Mouse (Mus musculus) thymus, adult 2 months (tissue): ENCODE measurements around the gene Hs1bp3. TPM values are rescaled to one million over a fixed set of nuclear protein-coding genes. Genes with fewer than 3 reads are reported as not detected.

Source experiments
- DNase-seq: peaks from one replicate; pipeline ENCODE4 v3.0.0; 2021
- H3K27ac ChIP-seq: fragments of 200-500 bp; 2 replicates; pipeline ENCODE4 v1.5.1; 2012; ENCODE audit warnings: low read length, control low read depth; ENCODE audit not compliant: control insufficient read depth, insufficient read depth
- H3K27me3 ChIP-seq: fragments of 200-500 bp; 2 replicates; pipeline ENCODE4 v1.6.1; 2012; ENCODE audit warnings: mild to moderate bottlenecking, low read length, moderate library complexity, mixed read lengths; ENCODE audit not compliant: control insufficient read depth, insufficient read depth
- H3K36me3 ChIP-seq: fragments of 200-500 bp; 2 replicates; pipeline ENCODE4 v1.6.1; 2012; ENCODE audit warnings: mild to moderate bottlenecking, low read length, moderate library complexity; ENCODE audit not compliant: control insufficient read depth, insufficient read depth
- H3K4me1 ChIP-seq: fragments of 200-500 bp; replicated peaks from 2 replicates; pipeline ENCODE4 v1.6.1; 2012; ENCODE audit warnings: low read length; ENCODE audit not compliant: control insufficient read depth, insufficient read depth
- H3K4me3 ChIP-seq: fragments of 200-500 bp; 2 replicates; pipeline ENCODE4 v1.5.1; 2012; ENCODE audit warnings: mild to moderate bottlenecking, low read length, control low read depth, moderate library complexity; ENCODE audit not compliant: control insufficient read depth, insufficient read depth
- CTCF ChIP-seq: fragments of 200-500 bp; IDR thresholded peaks from 2 replicates; pipeline ENCODE4 v1.5.1; 2012; ENCODE audit warnings: mild to moderate bottlenecking, control low read depth, low read length, moderate library complexity, borderline replicate concordance; ENCODE audit not compliant: control insufficient read depth, poor library complexity, insufficient read depth; ENCODE audit errors: extremely low read depth
- POLR2A ChIP-seq: fragments of 200-500 bp; IDR thresholded peaks from 2 replicates; pipeline ENCODE4 v1.6.1; 2012; ENCODE audit warnings: mild to moderate bottlenecking, low read length, control low read depth, moderate library complexity; ENCODE audit not compliant: control insufficient read depth, poor library complexity, insufficient read depth; ENCODE audit errors: extremely low read depth
- WGBS: fragments of 180-500 bp; shearing (Covaris S2); methylation state at CpG from one replicate; pipeline ENCODE4 v1.1.7; 2018; 5-methylcytosine and 5-hydroxymethylcytosine counted together
- polyA plus RNA-seq: library from polyadenylated mRNA; depleted of rRNA; stranded (reverse); fragments of >200 nt; gene quantifications from 2 replicates; pipeline ENCODE4 v1.2.3, GENCODE M21; 2012

The Hs1bp3 gene
- polyA plus RNA-seq, 1 experiment: 14.3 TPM

- Histone ChIP-seq H3K4me3 (no peak overlapping the region), H3K36me3 (no peaks in the 10 kb centered on the region), H3K27me3 (no peaks in the 10 kb centered on the region), H3K27ac (no peak overlapping the region), H3K4me1 (no peaks in the 10 kb centered on the region)
- TF ChIP-seq CTCF (no peak), POLR2A (no peak)
- no peak for DNase-seq
- 61% methylated on average over 8 of the region's 8 CpGs for WGBS
These were observed 66.7 kb downstream of the Hs1bp3 start for GRCm38 (mm10) chr12:8379795-8380521.

- DNase-seq: no peak
- Histone ChIP-seq H3K4me3 (no peak overlapping the region), H3K27ac (no peak overlapping the region), H3K4me1 (no peaks in the 10 kb centered on the region), H3K36me3 (no peaks in the 10 kb centered on the region), H3K27me3 (no peaks in the 10 kb centered on the region)
- WGBS: 94% methylated on average over 9 of the region's 9 CpGs
- TF ChIP-seq CTCF (no peak), POLR2A (no peak)
These were observed 67.7 kb downstream of the Hs1bp3 start for GRCm38 (mm10) chr12:8380944-8381343.

- TF ChIP-seq POLR2A: no peak
- no peak for TF ChIP-seq CTCF
- H3K36me3 ChIP-seq: no peaks in the 10 kb centered on the region
- H3K27ac ChIP-seq: no peak overlapping the region
- 84% methylated on average over 2 of the region's 2 CpGs for WGBS
- H3K4me1 ChIP-seq: no peaks in the 10 kb centered on the region
- H3K4me3 ChIP-seq: no peak overlapping the region
- no peaks in the 10 kb centered on the region for H3K27me3 ChIP-seq
- DNase-seq: no peak
These were observed 68.7 kb downstream of the Hs1bp3 start for GRCm38 (mm10) chr12:8381940-8382339.

GRCm38 (mm10) chr12:8383822-8384221 lies 70.6 kb downstream of the Hs1bp3 start:
- no peak for DNase-seq
- H3K27me3 ChIP-seq: no peaks in the 10 kb centered on the region
- 91% methylated on average over 6 of the region's 6 CpGs for WGBS
- TF ChIP-seq CTCF: no peak
- no peak for TF ChIP-seq POLR2A
- H3K4me1 ChIP-seq: no peaks in the 10 kb centered on the region
- no peaks in the 10 kb centered on the region for H3K36me3 ChIP-seq
- no peak overlapping the region for H3K27ac ChIP-seq
- H3K4me3 ChIP-seq: no peak overlapping the region

- no peak for DNase-seq
- 76% methylated on average over 6 of the region's 6 CpGs for WGBS
- Histone ChIP-seq H3K27me3 (no peaks in the 10 kb centered on the region), H3K4me1 (no peaks in the 10 kb centered on the region), H3K36me3 (no peaks in the 10 kb centered on the region), H3K4me3 (no peak overlapping the region), H3K27ac (no peak overlapping the region)
- TF ChIP-seq POLR2A (no peak), CTCF (no peak)
These were observed 73.3 kb downstream of the Hs1bp3 start for GRCm38 (mm10) chr12:8386451-8387011.

GRCm38 (mm10) chr12:8387281-8387680 lies 74.0 kb downstream of the Hs1bp3 start:
- Histone ChIP-seq H3K4me1 (no peaks in the 10 kb centered on the region), H3K27me3 (no peaks in the 10 kb centered on the region), H3K27ac (no peak overlapping the region), H3K4me3 (no peak overlapping the region), H3K36me3 (no peaks in the 10 kb centered on the region)
- no peak for DNase-seq
- no peak for TF ChIP-seq CTCF
- no peak for TF ChIP-seq POLR2A
- 7% methylated on average over 1 of the region's 1 CpGs for WGBS
